Mouse (Mus musculus) T-cell, adult 2 months (primary cell): Measurements from ENCODE around the gene Plagl2.
"Not testable (repeated sequence)": the region's sequence is repeated elsewhere in the genome, so short reads cannot be mapped to it uniquely, and the experiment has no call there.

Experiments used
- DNase-seq: peaks from one replicate; pipeline ENCODE4 v3.0.0; 2022; ENCODE audit warnings: low spot score

Gene Plagl2

DNA sequence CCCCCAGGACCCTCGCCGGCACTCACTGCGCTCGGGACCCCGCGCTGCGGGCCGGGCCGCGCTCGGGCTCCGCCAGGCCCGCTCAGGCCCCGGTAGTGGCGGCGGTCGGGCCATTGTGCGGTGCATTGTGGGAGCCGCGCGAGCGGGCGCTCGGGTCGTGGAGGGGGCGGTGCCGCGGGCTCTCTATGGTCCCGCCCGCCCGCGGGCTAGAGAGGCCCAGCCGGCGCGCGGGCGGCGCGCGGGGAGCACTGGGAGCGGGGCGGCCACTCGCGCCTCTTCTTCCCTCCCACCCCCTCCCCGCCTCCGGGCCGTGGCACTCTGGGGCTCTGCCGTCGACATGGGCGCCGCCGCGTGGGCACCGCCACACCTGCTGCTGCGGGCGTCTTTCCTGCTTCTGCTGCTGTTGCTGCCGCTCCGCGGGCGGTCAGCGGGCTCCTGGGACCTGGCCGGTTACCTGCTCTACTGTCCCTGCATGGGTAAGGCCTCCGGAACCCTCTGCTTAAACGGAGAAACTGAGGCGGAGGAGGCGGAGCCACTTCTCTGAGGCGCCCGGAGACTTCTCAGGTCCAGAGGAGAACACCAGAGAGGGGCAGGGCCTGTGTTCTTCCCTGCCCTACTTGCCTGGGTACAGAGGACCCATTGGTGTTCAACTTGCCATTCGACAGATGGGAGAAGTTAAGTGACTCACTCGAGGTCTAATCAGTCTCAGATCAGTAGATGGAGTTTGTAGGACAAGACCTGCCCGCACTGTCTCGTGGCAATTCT lies at the start of gene Plagl2, which contains the start of gene Pofut1:
Plagl2 (minus strand) TSS at position 177 of the 765 bp plus-strand sequence.
Pofut1 (plus strand) TSS at position 284 of the 765 bp plus-strand sequence.
- DNase-seq: peak; percentile 88

GRCm38 (mm10) chr2:153287835-153288234 lies 46.6 kb upstream of the Plagl2 start:
- no peak for DNase-seq

DNA sequence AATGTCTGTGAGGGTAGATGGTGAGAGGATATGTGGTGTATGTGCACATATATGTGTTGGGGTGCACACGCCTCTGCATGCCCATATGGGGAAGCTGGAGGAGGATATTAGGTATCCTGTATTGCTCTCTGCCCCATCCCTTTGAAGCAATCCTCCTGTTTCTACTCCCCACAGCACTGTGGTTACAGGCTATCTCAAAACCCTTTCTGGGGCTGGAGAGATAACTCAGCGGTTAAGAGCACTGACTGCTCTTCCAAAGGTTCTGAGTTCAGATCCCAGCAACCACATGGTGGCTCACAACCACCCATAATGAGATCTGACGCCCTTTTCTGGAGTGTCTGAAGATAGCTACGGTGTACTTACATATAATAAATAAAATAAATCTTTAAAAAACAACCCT lies 45.3 kb upstream of the Plagl2 start:
- no peak for DNase-seq

- DNase-seq: no peak
Measured at GRCm38 (mm10) chr2:153283919-153284318, 42.7 kb upstream of the Plagl2 start.

DNA sequence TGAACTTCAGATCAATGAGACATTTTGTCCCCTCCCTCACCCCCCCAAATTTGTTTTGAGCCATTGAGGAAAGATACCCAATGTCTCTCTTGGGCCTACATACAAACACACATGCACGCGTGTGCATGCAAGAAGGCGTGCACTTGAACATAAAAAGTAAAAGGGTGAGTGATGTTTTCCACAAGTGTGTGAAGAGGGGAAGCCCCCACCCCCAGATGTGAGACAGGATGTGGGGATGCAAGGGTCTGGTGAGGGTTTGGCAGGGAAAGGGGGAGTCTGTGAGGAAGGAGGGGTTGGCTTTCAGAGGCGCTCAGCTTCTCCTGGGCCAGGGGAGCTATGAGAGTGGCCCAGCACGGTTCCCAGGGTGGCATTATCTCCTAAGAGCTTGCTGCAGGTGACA lies 37.1 kb upstream of the Plagl2 start:
- DNase-seq: peak; percentile 88

- DNase-seq: not testable (repeated sequence)
Measured at GRCm38 (mm10) chr2:153276846-153277245, 35.6 kb upstream of the Plagl2 start.

DNA sequence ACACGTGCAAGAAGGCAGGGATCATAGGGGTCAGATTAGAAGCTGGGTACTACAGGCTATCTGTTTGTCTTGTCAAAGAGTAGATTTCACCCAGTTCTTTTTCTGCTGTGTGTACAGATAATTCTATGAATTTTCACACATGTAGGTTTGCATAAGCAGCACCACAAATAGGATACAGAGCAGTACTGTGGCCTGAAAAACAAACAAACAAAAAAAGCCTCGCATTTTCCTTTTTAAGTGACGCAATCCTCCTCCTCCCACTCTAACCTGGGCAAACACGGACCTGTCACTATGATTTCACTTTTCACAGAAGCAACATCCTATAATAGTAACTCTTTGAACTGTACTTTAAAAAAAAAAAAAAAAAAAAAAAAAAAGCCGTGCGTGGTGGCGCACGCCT lies 35.2 kb upstream of the Plagl2 start:
- peak; percentile 24 for DNase-seq

- not testable (repeated sequence) for DNase-seq
Measured at GRCm38 (mm10) chr2:153275577-153275976, 34.4 kb upstream of the Plagl2 start.

DNA sequence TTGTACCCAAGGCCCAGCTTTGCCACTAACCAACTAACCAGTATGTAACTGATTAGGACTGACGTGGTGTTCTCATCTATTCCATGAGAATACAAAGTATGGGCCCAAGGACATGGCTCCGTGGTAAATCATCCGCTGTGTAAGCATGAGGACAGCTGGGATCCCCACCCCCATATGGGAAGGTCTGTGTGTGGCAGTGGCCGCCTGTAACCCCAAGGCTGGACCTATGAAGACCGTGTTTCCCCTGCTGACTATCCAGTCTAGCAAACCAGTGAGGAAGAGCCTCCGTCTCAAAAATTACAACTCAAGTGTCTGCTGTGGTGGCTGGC lies 33.7 kb upstream of the Plagl2 start:
- no peak for DNase-seq

DNA sequence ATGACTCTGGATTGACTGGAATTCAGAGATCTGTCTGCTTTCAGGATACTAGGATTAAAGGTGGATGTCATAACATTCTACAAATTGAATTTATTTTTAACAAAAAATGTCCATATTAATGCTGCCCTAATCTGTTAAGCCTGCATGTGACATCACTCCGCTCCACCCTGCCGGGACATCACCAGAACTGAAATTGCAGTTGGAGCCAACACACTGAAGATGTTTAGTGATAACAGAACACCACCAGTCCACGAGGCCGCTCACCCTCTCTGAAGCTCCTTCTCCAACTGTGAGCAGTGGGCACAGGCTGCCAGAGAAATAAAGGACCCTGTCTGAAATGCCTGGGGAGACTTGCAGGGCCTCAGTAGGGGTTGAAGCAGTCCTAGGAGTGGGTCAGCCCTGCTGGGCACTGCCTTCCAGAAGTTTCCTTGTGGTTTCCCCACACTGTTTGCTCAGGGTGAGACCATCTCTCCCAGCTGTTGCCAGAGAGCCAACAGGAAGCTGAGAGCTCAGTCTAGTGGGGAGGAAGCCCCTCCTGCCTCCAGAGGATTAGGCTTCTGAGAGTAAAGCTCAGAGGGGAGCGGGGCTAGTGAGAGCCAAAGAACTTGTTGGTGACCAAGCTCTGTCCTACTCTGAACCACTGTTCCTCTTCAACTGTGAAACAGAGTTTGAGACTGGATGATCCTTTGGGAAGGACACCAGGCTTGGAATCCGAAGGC lies 33.1 kb upstream of the Plagl2 start:
- not testable (repeated sequence) for DNase-seq

DNA sequence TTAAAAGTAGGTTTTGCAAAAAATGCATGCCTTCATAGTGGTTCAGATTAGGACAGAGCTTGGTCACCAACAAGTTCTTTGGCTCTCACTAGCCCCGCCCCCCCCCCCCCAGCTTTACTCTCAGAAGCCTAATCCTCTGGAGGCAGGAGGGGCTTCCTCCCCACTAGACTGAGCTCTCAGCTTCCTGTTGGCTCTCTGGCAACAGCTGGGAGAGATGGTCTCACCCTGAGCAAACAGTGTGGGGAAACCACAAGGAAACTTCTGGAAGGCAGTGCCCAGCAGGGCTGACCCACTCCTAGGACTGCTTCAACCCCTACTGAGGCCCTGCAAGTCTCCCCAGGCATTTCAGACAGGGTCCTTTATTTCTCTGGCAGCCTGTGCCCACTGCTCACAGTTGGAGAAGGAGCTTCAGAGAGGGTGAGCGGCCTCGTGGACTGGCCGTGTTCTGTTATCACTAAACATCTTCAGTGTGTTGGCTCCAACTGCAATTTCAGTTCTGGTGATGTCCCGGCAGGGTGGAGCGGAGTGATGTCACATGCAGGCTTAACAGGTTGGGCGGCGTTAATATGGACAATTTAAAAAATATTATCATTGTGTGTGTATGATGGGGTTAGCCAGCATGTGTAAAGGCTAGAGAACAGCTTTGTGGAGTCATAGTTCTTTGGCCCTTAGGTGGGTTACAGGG lies 29.1 kb upstream of the Plagl2 start:
- not testable (repeated sequence) for DNase-seq

DNA sequence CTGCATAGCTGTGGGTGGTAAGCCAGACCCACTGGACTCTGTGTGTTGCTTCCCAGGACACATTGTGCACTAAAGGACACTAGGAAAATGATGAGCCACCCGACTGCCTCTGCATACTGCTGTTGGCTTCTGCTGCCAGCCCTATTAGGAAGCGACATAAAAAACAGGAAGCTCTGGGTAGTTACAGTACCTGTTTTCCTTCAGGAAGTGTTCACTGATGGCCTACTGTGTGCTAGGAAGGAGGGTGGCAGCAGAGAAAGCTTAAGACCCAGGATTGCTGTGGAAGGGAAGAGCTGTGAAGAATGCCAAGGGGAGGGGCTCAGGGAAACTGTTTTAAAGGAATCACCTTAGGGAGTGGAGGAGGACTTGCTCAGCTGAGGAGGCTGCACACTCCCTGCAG lies 26.1 kb upstream of the Plagl2 start:
- no peak for DNase-seq

GRCm38 (mm10) chr2:153263053-153263452 lies 21.8 kb upstream of the Plagl2 start:
- DNase-seq: peak; percentile 88

GRCm38 (mm10) chr2:153259864-153260674 lies 18.8 kb upstream of the Plagl2 start:
- no peak for DNase-seq

- no peak for DNase-seq
Measured at GRCm38 (mm10) chr2:153259030-153259863, 18.0 kb upstream of the Plagl2 start.

GRCm38 (mm10) chr2:153256604-153257003 lies 15.4 kb upstream of the Plagl2 start:
- DNase-seq: no peak

DNA sequence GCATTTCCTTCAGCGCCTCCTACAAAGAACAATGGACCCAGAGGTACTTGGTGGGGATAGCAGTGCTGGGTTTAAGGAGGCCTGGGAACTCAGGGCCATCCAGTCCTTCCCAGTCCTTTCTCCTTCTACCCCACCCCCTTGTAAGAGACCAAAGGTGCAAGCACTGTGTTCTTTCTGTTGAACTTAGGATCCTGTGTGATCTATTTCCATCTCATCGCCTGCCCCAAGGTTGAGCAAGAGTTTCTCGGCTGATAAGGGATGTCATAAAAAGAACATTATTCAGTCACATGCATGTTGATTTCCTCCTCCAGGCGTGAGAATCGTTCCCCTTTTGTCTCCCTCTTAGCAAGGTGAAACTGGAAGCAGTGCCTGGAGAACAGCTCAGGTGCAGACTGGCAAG lies 8.5 kb upstream of the Plagl2 start:
- no peak for DNase-seq

GRCm38 (mm10) chr2:153242156-153242555 lies 930 bp upstream of the Plagl2 start:
- no peak for DNase-seq

- peak; percentile 30 for DNase-seq
Measured at GRCm38 (mm10) chr2:153240701-153241235, 458 bp downstream of the Plagl2 start.

- DNase-seq: no peak
Measured at GRCm38 (mm10) chr2:153239860-153240480, 1.3 kb downstream of the Plagl2 start.
